ENCODE assay signal across 8 mouse cellular contexts in the genomic region with DNA sequence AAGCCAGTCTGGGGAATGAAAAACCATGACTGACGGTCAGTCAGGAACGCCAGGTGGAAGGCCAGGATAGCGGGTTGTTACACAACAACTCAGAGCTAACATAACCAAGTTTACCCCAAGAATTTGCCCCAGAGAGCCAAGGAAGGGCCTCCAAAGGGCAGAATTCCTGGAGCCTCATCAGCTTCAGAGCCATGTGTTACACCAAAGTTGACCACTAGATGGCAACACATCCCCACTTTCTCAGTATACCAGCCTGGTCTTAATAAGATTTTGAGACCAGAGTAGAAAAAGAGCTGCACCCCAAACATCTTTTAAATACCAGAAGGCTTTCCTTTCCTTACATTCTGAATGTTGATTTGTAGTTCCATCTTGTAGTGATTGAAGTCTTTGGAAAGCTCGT.
DNase-seq lines count a peak whose midpoint lies in the region; ATAC-seq and TF ChIP-seq lines count a peak whose summit lies in the region.

No protein-coding gene starts in this region.

- H3K27ac ChIP-seq in hindbrain, embryonic 11.5 days (ENCODE audit: low read depth, low read length) = no peak overlapping the region
- H3K27ac ChIP-seq in hindbrain, embryonic 12.5 days = no peak overlapping the region
- H3K27ac ChIP-seq in midbrain, embryonic 10.5 days (replicated peaks) = no peak overlapping the region
- no peak overlapping the region for H3K27ac ChIP-seq in small intestine, adult 2 months (ENCODE audit: insufficient read depth, low read depth, low read length)

- H3K4me2 ChIP-seq in hindbrain, embryonic 11.5 days (replicated peaks; ENCODE audit: low read depth, low read length) = no peak overlapping the region
- H3K4me2 ChIP-seq in hindbrain, embryonic 12.5 days (replicated peaks) = no peak overlapping the region

- TF ChIP-seq POLR2A in small intestine, adult 2 months (IDR thresholded peaks at IDR 0.05; ENCODE audit: low read depth, low read length) = no peak

- no peaks in the 10 kb centered on the region for H3K36me3 ChIP-seq in hindbrain, embryonic 11.5 days (ENCODE audit: control insufficient read depth, insufficient read depth, low read length)
- no peaks in the 10 kb centered on the region for H3K36me3 ChIP-seq in hindbrain, embryonic 12.5 days
- no peaks in the 10 kb centered on the region for H3K36me3 ChIP-seq in midbrain, embryonic 10.5 days
- no peaks in the 10 kb centered on the region for H3K36me3 ChIP-seq in small intestine, adult 2 months (ENCODE audit: control insufficient read depth, insufficient read depth, low read length)

- peak; percentile 49; the same call in 1 of the 2 replicates for TF ChIP-seq CTCF in small intestine, adult 2 months (IDR thresholded peaks at IDR 0.05; ENCODE audit: extremely low read depth, insufficient read length, insufficient replicate concordance, low read depth, low read length)

- peak; percentile 84 for DNase-seq in hindbrain, embryonic 11.5 days (ENCODE audit: low spot score)
- peak; percentile 84 for DNase-seq in adrenal gland, postnatal 10 days
- peak; percentile 89 for DNase-seq in embryo, embryonic 10.5 days (ENCODE audit: low spot score)
- DNase-seq in heart, postnatal 36 days = peak; percentile 78 to 82
- peak; percentile 42 to 73 for DNase-seq in layer of hippocampus, postnatal 36 days
- DNase-seq in midbrain, embryonic 10.5 days (ENCODE audit: low spot score) = peak; percentile 46

- no peaks in the 10 kb centered on the region for H3K4me1 ChIP-seq in hindbrain, embryonic 11.5 days (replicated peaks; ENCODE audit: control insufficient read depth, insufficient read depth, low read length)
- H3K4me1 ChIP-seq in hindbrain, embryonic 12.5 days = no peaks in the 10 kb centered on the region
- peaks cover 8% of the 10 kb centered on the region; the same call in 1 of the 2 replicates for H3K4me1 ChIP-seq in midbrain, embryonic 10.5 days
- no peaks in the 10 kb centered on the region for H3K4me1 ChIP-seq in small intestine, adult 2 months (ENCODE audit: control insufficient read depth, insufficient read depth, insufficient read length, low read length)

- no peaks in the 10 kb centered on the region for H3K9me3 ChIP-seq in hindbrain, embryonic 11.5 days (ENCODE audit: control insufficient read depth, low read length)
- H3K9me3 ChIP-seq in hindbrain, embryonic 12.5 days (replicated peaks) = no peaks in the 10 kb centered on the region
- H3K9me3 ChIP-seq in midbrain, embryonic 10.5 days (replicated peaks) = no peaks in the 10 kb centered on the region

- H3K27me3 ChIP-seq in hindbrain, embryonic 11.5 days (ENCODE audit: control insufficient read depth, insufficient read depth, low read length) = no peaks in the 10 kb centered on the region
- H3K27me3 ChIP-seq in hindbrain, embryonic 12.5 days = no peaks in the 10 kb centered on the region
- H3K27me3 ChIP-seq in midbrain, embryonic 10.5 days (ENCODE audit: low read depth, poor library complexity, severe bottlenecking) = no peaks in the 10 kb centered on the region
- no peaks in the 10 kb centered on the region for H3K27me3 ChIP-seq in small intestine, adult 2 months (ENCODE audit: control insufficient read depth, insufficient read depth, low read length)

- no peak overlapping the region for H3K4me3 ChIP-seq in hindbrain, embryonic 11.5 days (ENCODE audit: low read depth, low read length)
- H3K4me3 ChIP-seq in hindbrain, embryonic 12.5 days = no peak overlapping the region
- no peak overlapping the region for H3K4me3 ChIP-seq in midbrain, embryonic 10.5 days
- H3K4me3 ChIP-seq in small intestine, adult 2 months (ENCODE audit: low read depth, low read length) = no peak overlapping the region

- no peak overlapping the region for H3K9ac ChIP-seq in hindbrain, embryonic 11.5 days (ENCODE audit: low read depth, low read length)
- no peak overlapping the region for H3K9ac ChIP-seq in hindbrain, embryonic 12.5 days

- ATAC-seq in hindbrain, embryonic 11.5 days (ENCODE audit: low FRiP score) = peak; percentile 55; the same call in 1 of the 2 replicates
- ATAC-seq in hindbrain, embryonic 12.5 days (ENCODE audit: low FRiP score) = no peak; the same call in 1 of the 2 replicates

- intact Hi-C loops in heart, postnatal 36 days (cut with DNase I) = loop anchor here (1.0 to 10.0 kb wide), 4 partner anchors 105 to 583 kb away; a partner anchor contains a TSS

- WGBS in hindbrain, embryonic 11.5 days = 51% methylated on average over 4 of the region's 4 CpGs
- WGBS in hindbrain, embryonic 12.5 days = 54% methylated on average over 4 of the region's 4 CpGs
- 49% methylated on average over 4 of the region's 4 CpGs for WGBS in midbrain, embryonic 10.5 days
- WGBS in small intestine, adult 2 months = 54% methylated on average over 4 of the region's 4 CpGs
